Mouse (Mus musculus) retina, adult 2 months (tissue): ENCODE measurements around the gene 2610528A11Rik.
"Not testable (repeated sequence)": the region's sequence is repeated elsewhere in the genome, so short reads cannot be mapped to it uniquely, and the experiment has no call there.

ENCODE experiments used
- DNase-seq: peaks from one replicate; pipeline ENCODE4 v3.0.0-alpha.2; 2012; ENCODE audit warnings: low read depth, low spot score

The 2610528A11Rik gene

DNA sequence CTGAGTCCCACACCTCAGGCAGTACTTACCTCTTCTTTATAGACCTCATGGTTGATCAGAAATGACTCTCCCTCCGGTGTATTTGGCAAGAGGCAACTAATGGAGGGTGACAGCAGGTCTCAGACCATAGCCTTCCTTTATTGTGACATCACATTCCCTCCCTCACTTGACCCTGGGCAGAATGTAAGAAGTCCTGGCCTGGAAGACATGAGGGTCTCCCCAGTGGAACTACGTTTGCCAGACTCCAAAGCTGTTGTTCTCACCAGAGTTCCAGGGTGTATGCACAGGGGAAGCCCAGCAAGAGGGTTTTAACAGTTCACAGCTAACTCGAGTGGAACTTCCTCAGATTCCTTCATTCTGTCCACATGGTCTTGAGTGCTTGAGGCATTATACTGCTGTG is at the start of gene 2610528A11Rik:
Gene 2610528A11Rik, minus strand, starts transcription at position 101 of the 400 bp plus-strand sequence.
- no peak for DNase-seq

DNA sequence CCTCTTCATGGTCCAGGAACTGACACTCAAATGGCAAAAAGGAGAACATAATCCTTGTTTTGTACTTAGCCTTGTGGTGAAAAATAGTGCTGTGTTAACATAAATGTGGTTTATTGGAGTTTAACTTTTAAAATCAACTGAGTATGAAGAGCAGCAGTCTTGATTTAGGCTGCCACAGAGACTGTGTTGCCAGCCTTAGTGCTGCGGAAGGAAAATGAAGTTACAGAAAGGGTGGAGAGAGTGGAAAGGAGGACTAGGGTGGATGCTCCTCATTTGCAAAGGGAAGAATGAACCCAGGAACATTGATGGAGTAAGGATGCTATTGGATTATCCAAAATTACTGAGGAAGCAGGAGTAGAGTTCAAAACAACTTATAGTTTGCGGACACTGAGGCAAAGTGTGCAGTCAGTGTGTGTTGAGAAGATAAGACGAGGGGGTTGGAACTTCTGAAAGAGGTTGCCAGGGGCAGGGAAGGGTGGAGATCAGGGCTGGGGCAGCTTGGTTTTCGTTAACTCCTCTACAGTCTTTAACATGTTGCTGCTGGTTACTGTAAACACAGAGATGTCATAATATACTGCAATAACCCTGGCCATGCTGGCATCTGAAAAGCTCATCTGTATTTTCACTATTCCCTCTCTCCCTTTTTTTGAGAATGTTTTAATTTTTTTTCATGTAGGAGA is 49.6 kb upstream of the 2610528A11Rik start:
- no peak for DNase-seq

DNA sequence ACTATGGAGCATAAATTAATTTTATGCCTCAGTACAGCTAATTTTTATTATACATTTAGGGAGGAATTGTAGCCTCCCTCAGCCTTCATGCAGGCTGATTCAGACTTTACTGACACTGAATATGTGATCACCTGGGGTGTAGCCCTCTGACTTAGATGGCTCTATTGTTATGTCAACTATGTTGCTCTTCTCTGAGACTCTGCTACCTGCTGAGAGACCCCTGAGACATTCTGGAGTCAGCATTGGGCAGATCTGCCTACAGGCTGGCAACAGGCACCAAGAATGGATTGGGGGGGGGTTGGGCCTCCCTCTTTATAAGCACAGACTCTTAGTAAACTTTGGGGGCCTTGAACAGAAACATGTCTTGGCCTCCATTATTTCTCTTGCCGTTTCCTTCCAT is 40.6 kb upstream of the 2610528A11Rik start:
- no peak for DNase-seq

DNA sequence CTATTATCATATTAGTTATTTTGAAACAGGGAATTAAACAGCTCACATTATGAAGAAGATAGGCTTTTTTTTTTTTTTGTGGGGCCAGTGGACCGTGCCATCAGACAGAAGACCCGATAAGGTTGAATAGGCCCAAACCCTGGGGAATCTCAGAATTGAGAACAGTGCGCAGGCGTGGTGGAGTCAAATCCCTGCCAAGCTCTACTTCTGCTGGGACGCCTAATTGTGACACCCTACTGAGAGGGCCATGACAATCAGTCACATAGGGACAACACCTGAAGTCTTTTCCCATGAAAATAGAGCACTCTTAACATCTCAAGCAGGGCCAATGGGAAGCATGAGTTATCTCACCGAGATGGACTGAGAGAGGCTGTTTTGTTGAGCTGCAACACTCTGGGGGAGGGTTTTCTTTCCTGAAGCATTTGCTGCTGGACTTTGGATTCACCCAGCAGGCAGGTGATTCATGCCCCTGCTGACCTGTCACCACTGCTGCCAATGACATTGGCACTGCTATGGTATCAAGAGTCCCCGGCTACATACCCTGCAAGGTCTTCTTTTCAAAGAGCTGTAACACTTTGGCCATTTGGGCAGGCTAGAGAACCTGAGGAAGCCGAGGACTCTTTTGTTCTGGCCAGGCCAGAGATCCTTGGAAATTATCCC is 25.4 kb upstream of the 2610528A11Rik start:
- no peak for DNase-seq

DNA sequence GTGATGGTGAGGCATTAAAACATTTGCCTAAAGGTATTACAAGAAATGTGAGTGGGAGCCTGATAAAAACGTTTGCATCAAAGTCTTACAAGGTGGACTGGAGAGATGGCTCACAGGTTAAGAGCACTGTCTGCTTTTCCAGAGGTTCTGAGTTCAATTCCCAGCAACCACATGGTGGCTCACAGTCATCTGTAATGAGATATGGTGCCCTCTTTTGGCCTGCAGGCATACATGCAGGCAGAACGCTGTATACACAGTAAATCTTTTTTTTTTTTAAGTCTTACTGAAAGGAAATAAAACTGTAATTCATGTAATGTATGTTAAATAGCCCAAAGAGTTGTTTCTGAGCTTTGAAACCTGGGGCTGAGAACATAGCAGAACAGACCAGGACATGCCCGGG is 23.8 kb upstream of the 2610528A11Rik start:
- DNase-seq = not testable (repeated sequence)

DNA sequence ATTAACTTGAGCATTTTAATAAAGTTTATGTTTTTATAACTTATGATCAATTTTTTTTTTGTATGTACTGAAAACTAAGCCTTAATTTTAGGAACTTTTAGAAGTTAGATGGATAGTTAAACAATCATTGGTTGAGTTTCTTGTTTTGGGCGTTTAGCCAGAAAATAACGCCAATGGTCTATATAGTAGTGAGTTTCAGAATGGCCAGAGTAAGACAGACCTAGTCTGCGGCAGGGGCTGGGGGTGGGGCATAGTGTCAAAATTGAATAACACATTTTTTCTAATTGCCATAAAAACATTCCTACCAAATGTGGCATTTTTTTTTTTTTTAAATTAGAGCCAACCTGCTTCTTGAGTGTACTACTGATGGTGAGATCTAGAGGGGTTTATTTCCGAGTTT is 22.3 kb upstream of the 2610528A11Rik start:
- DNase-seq = no peak

DNA sequence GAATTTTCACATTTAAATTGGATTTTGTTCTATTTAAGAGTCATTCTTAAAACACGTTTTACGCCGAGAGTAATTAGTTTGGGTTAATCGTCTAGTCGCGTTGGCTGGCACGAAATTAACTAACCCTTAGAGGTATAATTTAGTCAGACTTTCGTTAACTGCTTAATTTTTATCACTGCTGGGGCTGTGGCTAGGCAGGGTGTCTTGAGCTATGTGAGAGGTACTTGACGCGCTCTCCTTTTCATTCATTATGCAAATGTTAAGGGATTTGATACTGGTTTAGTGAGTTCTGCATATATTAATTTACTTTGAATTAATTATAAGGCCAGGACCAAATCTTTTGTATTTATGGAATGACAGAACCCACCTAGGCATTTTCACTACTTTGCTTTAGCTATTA is 21.8 kb upstream of the 2610528A11Rik start:
- no peak for DNase-seq

DNA sequence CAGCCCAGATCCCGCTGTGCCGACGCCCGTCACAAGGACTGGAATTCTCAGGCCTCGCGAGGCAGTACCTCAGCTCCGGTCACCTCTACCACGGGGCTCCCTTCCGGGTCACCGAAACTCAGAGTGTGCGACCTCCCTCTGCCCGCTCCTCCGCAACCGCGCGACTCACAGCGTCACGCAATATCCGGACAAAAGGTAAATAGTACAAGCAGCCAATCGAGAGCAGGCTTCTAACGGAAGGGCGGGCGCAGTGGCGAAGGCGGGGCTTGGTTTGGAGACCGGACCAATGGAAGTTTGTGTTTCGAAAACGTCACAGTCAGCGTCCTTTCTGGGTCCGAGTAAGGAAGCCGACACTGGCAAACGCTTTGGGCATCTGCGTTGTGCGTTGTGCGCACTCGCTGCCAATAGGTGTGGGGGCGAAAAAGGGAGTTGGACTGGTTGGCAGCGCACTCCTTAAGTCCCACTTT is 21.3 kb upstream of the 2610528A11Rik start, which contains the start of gene Ghitm:
Gene Ghitm, minus strand, starts transcription at position 146 of the 467 bp plus-strand sequence.
- DNase-seq = peak; percentile 87

DNA sequence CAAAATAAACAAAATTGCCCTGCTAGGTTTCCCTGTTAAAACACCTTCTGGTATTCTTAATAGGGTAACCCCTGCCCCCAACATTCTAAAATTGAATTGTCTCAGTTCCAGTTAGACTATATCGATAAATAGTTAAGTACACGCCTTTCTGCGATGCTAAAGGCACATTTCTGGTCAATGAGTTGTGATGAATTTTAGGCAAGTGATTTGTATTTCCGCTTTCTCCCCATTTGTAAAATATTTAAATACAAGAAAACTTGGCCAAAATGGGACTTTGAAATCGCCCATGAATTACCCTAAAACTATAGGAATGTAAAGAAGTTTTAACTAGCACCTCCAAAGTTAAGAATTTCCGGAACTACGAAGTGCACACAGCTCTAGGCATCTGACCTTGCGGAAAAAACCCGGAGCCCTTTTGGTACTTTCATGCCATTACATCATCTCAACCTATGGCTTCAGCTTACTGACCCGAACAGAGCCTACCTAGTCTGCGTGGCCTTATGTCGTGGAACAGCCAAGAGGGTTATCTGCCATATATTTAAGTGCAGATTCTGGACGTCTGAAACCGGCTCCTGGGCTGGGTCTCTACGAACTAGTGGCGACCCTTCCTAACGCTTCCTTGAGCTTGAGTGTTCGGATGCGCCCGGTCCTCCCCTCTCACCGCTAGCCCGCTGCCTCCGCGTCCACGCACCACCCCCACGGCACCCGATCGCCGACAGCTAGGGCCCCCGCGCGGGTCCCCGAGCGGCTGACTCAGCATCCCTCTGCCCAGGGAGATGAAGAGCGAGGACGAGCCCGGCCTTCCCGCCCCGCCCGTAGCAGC is 20.7 kb upstream of the 2610528A11Rik start:
- DNase-seq = no peak

DNA sequence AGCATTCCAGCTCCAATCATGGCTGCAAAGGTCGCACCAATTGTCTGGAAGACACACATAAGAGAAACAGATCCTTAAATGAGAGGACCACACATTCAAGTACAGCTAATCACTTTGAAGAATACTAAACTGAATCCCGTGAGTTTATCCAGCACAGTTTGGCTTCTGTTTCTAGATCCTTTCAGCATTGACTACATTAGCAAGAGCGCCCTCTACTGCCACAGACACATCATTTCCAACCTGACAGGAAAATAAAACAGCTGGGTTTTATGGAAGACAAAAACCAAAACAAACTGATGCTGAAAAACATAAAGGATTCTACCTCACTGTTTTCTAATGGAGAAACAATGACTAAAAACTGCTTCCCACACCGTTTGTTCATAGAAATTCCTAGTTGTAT is 13.8 kb upstream of the 2610528A11Rik start:
- peak; percentile 61 for DNase-seq

DNA sequence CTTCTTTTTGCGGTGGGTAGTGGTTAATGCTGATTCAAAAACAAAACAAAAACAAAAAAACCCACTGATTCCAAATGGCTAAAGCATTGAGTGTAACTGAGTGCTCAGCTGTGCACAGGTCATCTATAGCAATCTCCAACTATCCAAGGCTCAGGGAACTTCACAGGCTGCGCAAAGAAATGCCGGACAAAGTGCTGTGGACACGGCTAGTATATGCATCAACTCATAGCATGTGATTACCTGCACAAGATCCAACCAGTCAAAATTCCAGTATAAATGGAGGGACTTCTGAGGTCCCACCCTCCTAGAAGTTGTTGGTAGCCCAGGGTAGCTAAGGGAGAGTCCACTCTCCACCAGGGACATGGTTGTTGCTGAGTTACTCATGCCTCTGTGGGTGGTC is 5.4 kb upstream of the 2610528A11Rik start:
- no peak for DNase-seq

DNA sequence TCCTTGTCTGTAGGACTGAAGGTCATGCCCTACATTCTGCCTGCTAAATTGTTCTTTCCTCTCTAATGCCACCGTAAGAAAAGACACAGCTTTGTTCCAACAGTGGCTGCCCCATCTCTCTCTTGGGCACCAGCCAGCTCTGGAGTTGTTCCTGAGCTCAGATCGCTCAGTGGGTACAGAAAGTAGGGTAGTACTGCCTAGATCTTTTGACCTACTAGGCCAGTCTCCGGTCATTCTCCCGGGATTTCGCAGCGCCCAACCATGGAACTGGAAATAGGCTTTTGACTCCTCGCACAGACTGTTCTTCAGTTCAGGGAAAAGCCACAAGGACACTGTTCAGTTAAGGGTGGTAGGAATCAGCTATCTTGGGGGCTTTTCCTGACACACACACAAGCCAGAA is 891 bp downstream of the 2610528A11Rik start:
- DNase-seq = no peak

DNA sequence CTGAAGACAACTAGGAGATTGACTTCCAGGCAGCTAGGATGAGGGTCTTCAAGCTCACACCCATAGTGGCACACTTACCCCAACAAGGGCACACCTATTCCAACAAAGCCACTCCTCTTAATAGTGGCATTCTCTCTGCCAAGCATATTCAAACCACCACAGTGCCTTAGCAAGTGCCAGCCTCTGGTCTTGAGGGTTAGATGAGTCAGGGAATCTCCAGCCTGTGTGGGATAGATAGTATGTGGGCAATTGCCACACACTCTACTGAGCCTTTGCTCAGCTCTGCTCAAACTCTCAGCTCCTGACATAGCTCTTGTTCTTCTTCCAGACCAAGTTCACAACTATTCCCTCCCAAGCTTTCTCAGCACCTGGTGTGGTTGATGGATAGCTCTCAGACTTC is 2.5 kb downstream of the 2610528A11Rik start:
- DNase-seq = no peak

DNA sequence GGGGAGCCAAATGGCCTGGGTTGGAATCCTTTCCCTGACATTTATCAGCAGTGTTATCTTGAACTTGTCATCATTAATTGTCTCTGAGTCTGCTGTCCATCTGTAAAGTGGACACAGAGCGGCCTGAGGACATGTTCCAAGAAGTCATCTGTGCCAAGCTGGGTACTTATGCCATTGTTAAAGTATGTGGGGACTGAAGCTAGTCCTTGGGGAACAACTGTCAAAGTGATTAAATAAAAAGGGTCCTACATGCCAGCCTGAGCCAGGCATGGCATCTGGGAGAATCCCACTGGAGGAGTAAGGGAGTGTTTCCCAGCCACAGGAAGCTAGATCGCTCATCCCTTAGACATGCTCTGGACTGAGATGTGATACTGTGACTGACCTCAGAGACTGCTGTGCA is 3.4 kb downstream of the 2610528A11Rik start:
- DNase-seq = no peak

DNA sequence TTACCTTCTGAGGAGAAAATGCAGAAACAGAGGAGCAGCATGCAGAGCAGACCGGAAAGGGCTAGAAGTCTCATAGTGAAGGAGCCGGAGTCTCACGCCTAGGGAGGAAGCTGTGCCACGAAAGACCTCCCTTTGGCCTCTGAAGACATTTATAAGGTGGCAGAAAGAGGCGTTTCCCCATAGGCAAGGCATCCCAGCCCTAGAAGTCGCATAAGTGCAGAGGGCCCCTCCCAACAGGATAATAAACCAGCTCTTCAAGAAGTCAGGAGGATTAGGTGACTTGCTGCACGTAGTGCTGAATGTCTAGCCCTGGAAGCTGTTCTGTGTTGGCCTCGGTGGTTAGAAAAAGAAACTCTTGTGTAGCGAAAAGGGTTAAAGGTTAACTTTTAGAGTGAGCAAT is 3.8 kb downstream of the 2610528A11Rik start:
- no peak for DNase-seq

DNA sequence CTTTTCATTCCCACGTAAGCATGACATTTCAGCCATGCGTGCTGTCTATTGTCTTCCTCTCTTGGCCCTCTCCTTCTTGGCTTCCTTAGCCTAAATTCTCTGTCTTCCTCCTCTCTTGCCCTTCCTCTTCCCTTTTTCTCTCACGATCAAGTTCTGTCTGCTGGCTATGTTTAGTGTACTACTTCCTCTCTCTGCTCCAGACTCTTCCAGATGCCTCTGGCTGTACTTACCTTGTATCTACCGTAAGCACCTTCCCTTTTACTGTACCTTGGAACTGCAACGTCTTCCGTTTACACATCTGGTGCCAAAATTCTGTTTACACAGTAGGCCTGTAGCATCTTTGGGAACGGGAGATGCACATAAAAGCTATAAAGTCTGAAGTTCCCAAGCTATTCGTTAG is 4.4 kb downstream of the 2610528A11Rik start:
- DNase-seq = no peak

DNA sequence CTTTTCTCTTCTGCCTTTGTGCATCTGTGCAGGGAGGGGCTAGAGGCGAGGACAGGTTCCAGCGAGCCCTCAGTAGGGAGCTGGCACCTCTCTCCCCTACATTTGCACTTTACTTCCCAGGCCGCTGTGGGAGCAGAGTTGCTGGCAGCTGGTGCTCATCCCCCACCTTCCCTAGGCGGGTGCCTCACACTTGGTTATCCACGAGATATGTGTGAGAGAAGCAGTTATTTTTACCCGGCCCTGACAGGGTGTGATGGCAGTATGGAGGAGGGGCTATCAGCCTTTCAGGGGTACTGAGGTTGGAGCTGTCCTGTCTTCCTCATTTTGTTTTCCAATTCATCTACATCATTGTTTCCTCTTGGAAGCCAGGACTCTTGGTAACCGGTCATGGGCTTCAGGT is 8.0 kb downstream of the 2610528A11Rik start:
- DNase-seq = no peak

DNA sequence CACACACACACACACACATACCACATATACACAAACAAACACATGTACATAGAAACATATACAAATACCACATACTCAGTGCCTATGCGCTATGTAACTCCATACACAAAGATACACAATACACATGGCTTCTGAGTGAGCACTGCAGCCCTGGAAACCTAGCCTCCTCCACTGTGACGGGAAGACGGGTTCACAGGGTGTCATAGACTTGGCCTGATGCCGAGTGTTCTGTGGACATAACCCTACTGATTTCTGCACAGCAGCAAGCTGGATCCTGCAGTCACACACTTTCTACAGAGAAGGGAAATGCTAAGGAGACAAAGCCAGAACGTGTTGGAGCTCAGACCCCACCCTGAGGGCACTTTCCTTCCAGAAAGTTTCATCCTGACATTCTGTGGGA is 9.1 kb downstream of the 2610528A11Rik start:
- DNase-seq = no peak

DNA sequence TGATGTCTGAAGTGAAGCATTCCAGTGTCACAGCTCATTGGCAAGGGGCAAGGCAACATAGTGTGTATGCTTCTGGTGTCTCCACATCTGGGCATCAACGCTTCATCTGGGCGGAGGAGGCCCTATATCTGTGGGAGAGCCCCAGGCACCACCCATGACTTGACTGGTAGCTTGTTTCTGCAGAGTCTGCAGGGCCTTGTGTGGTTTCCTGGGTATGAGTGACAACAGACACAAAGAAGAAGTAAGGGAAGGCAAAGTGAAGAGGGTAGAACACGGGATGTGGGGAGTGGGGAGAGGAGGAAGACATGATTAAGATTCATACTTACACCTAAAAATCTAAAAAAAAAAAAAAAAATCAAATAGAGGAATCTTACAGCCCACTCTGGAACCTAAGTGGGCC is 11.3 kb downstream of the 2610528A11Rik start:
- no peak for DNase-seq

DNA sequence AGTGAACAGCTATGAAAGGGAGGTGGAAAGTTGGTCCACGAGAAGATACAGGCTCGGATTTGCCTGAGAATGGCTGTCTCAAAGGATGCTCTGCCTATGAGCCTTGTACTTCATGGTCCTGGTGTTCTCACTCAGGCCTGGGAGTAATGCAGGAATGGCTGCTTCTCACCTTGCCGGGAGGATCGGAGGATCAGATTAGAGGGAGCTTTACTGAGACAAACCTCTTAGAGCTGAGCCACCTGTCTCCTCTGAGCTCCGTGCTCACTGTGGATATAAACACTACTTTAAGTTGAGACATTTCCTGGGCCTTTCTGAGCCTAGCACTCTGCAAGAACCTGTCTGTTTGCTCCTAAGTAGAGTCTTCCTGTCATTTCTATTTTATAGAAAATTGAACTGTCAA is 12.3 kb downstream of the 2610528A11Rik start:
- DNase-seq = peak; percentile 77

DNA sequence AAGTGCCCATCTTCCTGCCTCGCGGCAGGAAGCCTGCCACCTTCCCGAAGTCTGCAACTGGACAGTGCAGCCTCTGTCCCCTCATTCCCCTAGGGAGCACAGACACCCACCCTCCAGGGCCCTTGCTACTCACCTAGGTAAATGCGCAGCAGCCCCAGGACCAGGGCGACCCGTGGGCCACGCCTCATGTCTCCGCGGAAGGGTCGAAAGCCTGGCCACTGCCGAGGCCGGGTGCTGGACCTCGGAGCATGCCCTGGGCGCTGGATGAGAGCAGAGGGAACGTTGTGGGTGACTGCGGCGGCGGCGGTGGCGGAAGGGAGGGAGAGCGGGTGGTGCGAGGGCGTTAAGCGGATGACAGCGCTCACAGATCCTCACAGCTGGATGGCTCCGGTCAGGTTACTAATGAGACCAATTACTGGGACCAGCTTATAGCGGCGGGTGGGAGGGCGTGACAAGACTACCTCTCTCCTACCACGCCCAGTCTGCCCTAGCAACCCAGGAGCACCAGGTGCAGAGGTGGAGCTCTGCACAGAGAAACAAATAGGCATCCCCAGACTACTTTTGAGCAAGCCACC is 15.8 kb downstream of the 2610528A11Rik start, which contains the start of gene Cdhr1:
Gene Cdhr1, minus strand, starts transcription at position 392 of the 575 bp plus-strand sequence.
- peak; percentile 84 for DNase-seq

DNA sequence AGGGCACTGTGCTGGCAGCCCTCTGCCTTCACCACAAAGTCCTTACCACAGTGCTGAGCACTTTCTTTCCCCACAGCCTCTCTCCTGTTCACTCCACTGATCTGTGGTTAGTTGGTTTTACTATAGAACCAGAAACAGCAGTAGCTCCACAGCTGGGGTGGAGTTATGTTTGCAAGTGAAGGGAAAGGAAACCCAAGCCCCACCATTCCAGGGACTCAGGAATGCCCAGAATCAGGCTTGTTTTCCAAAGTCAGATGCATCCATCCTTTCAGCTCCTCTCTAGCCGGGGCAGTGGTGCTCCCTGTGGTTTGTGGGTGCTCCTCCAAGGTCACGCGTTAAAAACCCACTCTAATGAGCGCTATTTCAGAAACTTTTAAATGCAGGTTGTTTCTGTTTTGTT is 18.3 kb downstream of the 2610528A11Rik start:
- no peak for DNase-seq
